Comparison of ENCODE assay signal across 8 mouse cellular contexts in genomic region chr19:8770567-8771270, GRCm38 (mm10). TPM values are rescaled to one million over a fixed set of nuclear protein-coding genes. Genes with fewer than 3 reads are reported as not detected.
DNase-seq lines count a peak whose midpoint lies in the region; ATAC-seq lines count a peak whose summit lies in the region.

TSS of gene Tmem223 (plus strand) at chr19:8770996.

- ATAC-seq in inflammation-experienced regulatory T-cells, adult 6 months, result peak; percentile 61
- ATAC-seq in megakaryocyte, adult 5-6 weeks (ENCODE audit: poor library complexity, severe bottlenecking), result peak; percentile 76

- DNase-seq in adrenal gland, adult 18-20 months (ENCODE audit: low spot score in 2 of 2), result peak; percentile 76 to 77
- peak; percentile 87 for DNase-seq in embryo, embryonic 11 days
- DNase-seq in gastrocnemius, postnatal 25 days, result peak; percentile 77
- DNase-seq in left cerebral cortex, adult 8-10 months (ENCODE audit: low spot score in 2 of 2), result peak; percentile 62 to 70
- peak; percentile 83 for DNase-seq in right cerebral cortex, adult 18-20 months
- DNase-seq in urinary bladder, adult 18-20 months (ENCODE audit: low spot score in 2 of 2), result peak; percentile 67 to 71

RNA-seq across cellular contexts. Expression of gene Tmem223, which starts in this region (rescaled TPM):
- 100 to 1,000 TPM; 114 to 116 TPM for total RNA-seq in adrenal gland, adult 18-20 months (2021)
- 10 to 100 TPM; 82.8 to 87.5 TPM for total RNA-seq in gastrocnemius, postnatal 25 days (2021)
- 100 to 1,000 TPM in 2 of 3 experiments, 10 to 100 TPM in 1; 96.4 to 128 (median 119) TPM for polyA plus RNA-seq in inflammation-experienced regulatory T-cells, adult 6 months (2017; shearing (Covaris generic))
- total RNA-seq in left cerebral cortex, adult 8-10 months (2022), result 10 to 100 TPM; 58.9 to 78.6 (median 67.2) TPM
- total RNA-seq in megakaryocyte, adult 5-6 weeks (2015), result 28.1 and 36.6 TPM in 2 replicates
- 11.6 and 12.0 TPM in 2 replicates for total RNA-seq in megakaryocyte, adult 5-6 weeks (2017)

Comparison
In these comparisons a context has a peak if more than half of its experiments do, and no peak if none do; other contexts are left out.
1. Peak in every context shown above with its lines: DNase-seq and ATAC-seq.